Mouse (Mus musculus) forebrain, embryonic 10.5 days (tissue): Measurements from ENCODE around the gene Gnat2. TPM values are rescaled to one million over a fixed set of nuclear protein-coding genes. Genes with fewer than 3 reads are reported as not detected.

ENCODE experiments used
- DNase-seq: peaks from one replicate; pipeline ENCODE4 v3.0.0-alpha.2; 2017; ENCODE audit warnings: low spot score; ENCODE audit errors: extremely low spot score
- H3K27ac ChIP-seq: fragments of 300-500 bp; sonication (generic); 2 replicates; pipeline ENCODE4 v1.5.1; 2016; ENCODE audit warnings: mild to moderate bottlenecking
- H3K27me3 ChIP-seq: fragments of 300-500 bp; sonication (generic); 2 replicates; pipeline ENCODE4 v1.6.1; 2016; ENCODE audit warnings: mild to moderate bottlenecking; ENCODE audit not compliant: poor library complexity, severe bottlenecking
- H3K36me3 ChIP-seq: fragments of 300-500 bp; sonication (generic); replicated peaks from 2 replicates; pipeline ENCODE4 v1.6.1; 2016; ENCODE audit warnings: mild to moderate bottlenecking, moderate library complexity
- H3K4me1 ChIP-seq: fragments of 300-500 bp; sonication (generic); 2 replicates; pipeline ENCODE4 v1.6.1; 2016
- H3K4me3 ChIP-seq: fragments of 300-500 bp; sonication (generic); 2 replicates; pipeline ENCODE4 v1.5.1; 2016; ENCODE audit warnings: mild to moderate bottlenecking, moderate library complexity
- H3K9me3 ChIP-seq: fragments of 300-500 bp; sonication (generic); 2 replicates; pipeline ENCODE4 v1.6.1; 2016; ENCODE audit warnings: mild to moderate bottlenecking, moderate library complexity
- WGBS: fragments of 180-500 bp; shearing (Covaris S2); methylation state at CpG from one replicate; pipeline ENCODE4 v1.1.7; 2016; 5-methylcytosine and 5-hydroxymethylcytosine counted together
- polyA plus RNA-seq: library from polyadenylated mRNA; unstranded; fragments of >200 nt; fragmentation: Nextera tagmentation; extraction: Ambion mirVana; gene quantifications from 2 replicates; pipeline ENCODE4 v1.2.1, GENCODE M21; 2016

The Gnat2 gene
- polyA plus RNA-seq, 1 experiment from 2014 or later: 1.4 TPM

DNA sequence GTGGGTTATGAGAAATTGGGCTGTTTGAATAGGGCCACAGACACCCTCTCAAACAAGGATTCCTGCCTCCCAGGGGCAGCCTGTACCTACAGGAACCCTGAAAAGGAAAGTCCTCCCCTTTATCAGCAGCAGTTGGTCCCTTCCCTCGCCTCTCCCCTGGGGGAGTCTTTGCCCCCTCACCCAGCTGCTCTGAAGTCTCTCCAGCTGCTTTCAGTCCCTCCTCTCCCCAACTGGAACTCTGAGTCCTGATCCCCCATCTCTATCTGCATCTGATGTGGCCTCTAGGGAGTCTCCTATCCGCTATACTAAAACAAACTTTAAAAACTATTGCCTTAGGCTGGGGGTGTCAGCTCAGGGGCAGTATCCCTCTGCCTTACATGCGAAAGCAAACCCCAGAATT lies 5.3 kb upstream of the Gnat2 start:
- H3K4me3 ChIP-seq: peak overlapping the region; percentile 85
- peaks cover 2% of the 10 kb centered on the region; the same call in 1 of the 2 replicates for H3K27me3 ChIP-seq
- no peaks in the 10 kb centered on the region for H3K36me3 ChIP-seq
- 77% methylated on average over 3 of the region's 3 CpGs for WGBS
- no peaks in the 10 kb centered on the region for H3K9me3 ChIP-seq
- H3K27ac ChIP-seq: peak overlapping the region; percentile 92
- DNase-seq: no peak
- H3K4me1 ChIP-seq: peaks cover 73% of the 10 kb centered on the region

DNA sequence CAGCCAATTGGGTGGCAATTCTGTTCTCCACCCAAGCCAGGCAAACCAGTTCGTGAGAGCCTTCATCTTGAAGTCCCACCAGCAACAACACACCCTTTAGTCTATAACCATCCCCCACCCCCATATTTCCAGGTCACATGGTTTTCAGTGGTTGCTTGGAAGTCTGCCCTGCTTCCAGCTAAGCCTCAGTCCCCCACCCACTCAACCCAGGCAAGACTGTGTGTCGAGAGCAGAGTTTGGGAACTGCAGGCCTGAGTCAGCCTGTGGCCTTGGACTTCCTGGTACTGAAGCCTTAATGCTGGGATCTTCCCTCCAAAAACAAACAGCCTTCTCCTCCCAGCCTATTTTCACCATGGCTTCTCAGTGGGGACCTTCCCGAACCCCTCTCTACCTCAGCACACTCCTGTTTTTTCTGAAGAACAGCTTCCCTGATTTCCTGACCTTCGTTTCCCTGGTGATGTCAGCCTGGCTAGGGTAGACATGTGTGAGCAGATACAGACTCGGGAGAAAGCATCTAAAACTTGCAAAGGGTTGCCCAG lies 3.7 kb upstream of the Gnat2 start:
- Histone ChIP-seq H3K4me3 (no peak overlapping the region), H3K27ac (no peak overlapping the region), H3K36me3 (no peaks in the 10 kb centered on the region), H3K27me3 (peaks cover 10% of the 10 kb centered on the region; the same call in 1 of the 2 replicates), H3K4me1 (peaks cover 66% of the 10 kb centered on the region), H3K9me3 (no peaks in the 10 kb centered on the region)
- DNase-seq: no peak
- WGBS: 58% methylated on average over 5 of the region's 5 CpGs

DNA sequence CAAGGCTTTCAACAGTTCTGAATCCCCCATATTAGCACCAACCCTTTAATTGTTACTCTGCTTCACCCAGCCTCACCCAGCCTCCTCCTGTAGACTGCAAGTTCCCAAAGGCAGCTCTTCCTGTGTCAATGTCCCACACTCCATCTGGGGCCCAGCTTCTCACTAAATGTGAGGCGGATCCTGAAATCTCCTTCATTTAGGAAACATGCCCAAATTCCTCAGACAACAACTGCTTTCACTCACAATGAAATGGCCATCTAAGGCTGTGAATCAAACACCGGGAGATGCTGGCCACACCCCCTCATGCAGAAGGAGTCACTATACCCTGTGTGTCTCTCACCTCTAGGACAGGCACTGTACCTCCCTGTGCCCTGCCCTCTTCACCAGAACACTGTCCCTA lies 2.7 kb upstream of the Gnat2 start:
- no peaks in the 10 kb centered on the region for H3K36me3 ChIP-seq
- H3K27ac ChIP-seq: no peak overlapping the region
- no peak overlapping the region for H3K4me3 ChIP-seq
- DNase-seq: no peak
- no peaks in the 10 kb centered on the region for H3K9me3 ChIP-seq
- H3K27me3 ChIP-seq: peaks cover 10% of the 10 kb centered on the region; the same call in 1 of the 2 replicates
- WGBS: 34% methylated on average over 2 of the region's 2 CpGs
- peaks cover 56% of the 10 kb centered on the region for H3K4me1 ChIP-seq

DNA sequence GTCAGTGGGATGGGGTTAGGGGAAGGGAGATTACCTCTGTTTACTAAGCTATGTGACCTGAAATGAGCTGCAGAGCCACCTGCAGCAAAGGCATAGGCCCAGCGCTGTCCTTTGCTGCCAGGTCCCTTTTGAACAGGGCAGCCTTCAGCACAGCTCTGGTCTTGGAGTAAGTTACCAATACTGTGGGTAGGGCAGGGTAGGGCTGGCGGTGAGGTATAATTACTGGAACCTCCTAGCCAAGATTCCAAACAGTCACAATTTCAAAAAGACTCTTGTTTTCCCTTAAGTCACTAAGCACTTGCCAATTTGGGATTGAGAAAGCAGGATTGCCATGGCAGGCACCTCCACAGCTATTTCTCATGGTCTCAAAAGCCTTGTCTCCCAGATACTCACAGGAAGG lies 2.0 kb upstream of the Gnat2 start:
- H3K27me3 ChIP-seq: peaks cover 10% of the 10 kb centered on the region; the same call in 1 of the 2 replicates
- H3K4me3 ChIP-seq: no peak overlapping the region
- H3K9me3 ChIP-seq: no peaks in the 10 kb centered on the region
- DNase-seq: no peak
- 76% methylated on average over 2 of the region's 2 CpGs for WGBS
- H3K4me1 ChIP-seq: peaks cover 49% of the 10 kb centered on the region
- H3K36me3 ChIP-seq: no peaks in the 10 kb centered on the region
- H3K27ac ChIP-seq: no peak overlapping the region

DNA sequence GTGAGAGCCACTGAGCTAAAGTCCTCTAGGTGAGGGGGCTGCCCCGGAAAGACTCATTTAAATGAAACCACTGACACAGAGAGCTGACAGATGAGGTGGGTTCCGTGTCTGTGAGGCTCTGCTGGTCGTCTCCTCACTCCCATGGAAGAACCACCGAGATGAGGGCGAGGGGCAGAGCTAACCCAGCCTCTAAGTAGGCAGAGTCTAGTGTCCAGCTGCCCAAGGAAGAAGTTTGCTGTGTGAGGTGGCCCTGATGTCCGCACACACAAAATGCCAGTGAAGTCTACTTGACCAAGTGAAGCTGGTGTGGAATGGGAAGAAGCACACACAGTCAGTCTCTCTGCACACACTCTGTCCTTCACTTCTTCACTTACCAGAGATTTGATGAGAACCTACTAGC lies 559 bp upstream of the Gnat2 start:
- Histone ChIP-seq H3K9me3 (no peaks in the 10 kb centered on the region), H3K4me3 (no peak overlapping the region), H3K27me3 (peaks cover 10% of the 10 kb centered on the region; the same call in 1 of the 2 replicates), H3K27ac (no peak overlapping the region), H3K4me1 (peaks cover 35% of the 10 kb centered on the region), H3K36me3 (no peaks in the 10 kb centered on the region)
- 78% methylated on average over 6 of the region's 6 CpGs for WGBS
- DNase-seq: no peak

DNA sequence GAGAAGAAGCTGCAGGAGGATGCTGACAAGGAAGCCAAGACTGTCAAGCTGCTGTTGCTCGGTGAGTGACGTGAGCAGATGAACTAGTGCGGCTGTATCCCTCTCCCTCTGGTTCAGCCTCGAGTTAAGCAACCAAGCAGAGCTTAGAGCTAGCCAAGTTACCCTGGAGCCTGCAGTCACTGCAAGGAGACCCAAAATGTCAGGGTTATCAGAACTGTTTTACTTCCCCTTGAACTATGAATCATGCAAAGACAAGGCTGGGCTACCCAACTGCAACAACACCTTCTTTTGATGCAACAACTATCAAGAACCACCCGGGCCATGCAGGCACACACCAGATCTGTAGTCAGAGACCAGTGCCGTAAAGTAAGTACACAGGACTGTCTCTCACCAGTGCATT lies 717 bp downstream of the Gnat2 start:
- no peak for DNase-seq
- no peak overlapping the region for H3K27ac ChIP-seq
- peaks cover 10% of the 10 kb centered on the region; the same call in 1 of the 2 replicates for H3K27me3 ChIP-seq
- H3K4me3 ChIP-seq: no peak overlapping the region
- H3K36me3 ChIP-seq: no peaks in the 10 kb centered on the region
- H3K9me3 ChIP-seq: no peaks in the 10 kb centered on the region
- 57% methylated on average over 6 of the region's 6 CpGs for WGBS
- peaks cover 28% of the 10 kb centered on the region for H3K4me1 ChIP-seq

DNA sequence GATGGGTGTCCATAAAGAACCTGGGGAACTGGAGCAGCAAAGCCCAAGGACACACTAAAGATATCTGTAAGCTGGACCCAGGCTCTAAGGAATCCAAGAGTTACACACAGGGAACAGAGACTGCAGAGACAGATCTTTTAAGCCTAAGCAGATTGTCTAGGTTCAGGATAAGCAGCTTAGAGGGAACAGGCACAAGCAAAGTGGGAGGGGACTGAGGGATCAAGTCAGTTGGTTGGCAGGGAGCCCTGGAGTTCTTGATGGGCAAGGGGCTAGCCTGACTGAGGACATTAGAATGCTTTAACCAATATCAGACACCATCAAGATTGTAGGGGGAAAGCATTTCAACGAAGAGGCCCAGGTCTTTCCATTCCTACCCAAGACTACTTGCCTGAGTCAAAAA lies 1.6 kb downstream of the Gnat2 start:
- Histone ChIP-seq H3K27me3 (peaks cover 10% of the 10 kb centered on the region; the same call in 1 of the 2 replicates), H3K36me3 (no peaks in the 10 kb centered on the region), H3K9me3 (no peaks in the 10 kb centered on the region), H3K27ac (no peak overlapping the region), H3K4me3 (no peak overlapping the region), H3K4me1 (peaks cover 19% of the 10 kb centered on the region)
- DNase-seq: no peak
- WGBS: 82% methylated on average over 1 of the region's 1 CpGs

DNA sequence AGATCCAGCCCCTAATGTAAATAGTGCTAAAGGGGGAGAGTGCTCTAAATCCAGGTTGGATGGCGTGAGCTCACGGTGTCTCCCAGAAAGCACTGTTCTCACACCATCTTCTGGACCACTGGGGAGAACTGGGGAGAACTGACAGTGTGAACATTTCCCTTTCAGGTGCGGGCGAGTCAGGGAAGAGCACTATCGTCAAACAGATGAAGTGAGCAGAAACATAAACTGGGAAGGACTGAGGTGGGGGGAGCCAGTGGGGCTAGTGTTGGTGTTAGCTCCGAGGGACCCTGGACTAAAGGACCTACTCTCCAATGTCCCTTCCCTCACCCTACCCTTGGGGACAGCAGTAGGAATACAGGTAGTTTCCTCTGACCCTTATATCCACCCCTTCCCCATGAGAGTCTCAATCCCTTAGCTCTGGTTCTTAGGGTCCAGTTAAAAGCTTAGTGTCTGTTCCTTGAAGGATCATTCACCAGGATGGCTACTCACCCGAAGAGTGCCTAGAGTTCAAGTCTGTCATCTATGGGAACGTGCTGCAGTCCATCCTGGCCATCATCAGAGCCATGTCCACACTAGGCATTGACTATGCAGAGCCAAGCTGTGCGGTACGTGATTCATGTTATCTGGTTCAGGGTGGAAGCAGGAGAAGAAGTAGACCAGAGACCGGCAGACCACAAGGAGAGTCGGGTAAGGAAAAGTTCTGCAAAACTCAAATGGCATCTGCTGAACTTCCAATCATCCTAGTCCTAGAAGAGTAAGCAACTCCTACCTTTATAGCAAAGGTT lies 2.6 kb downstream of the Gnat2 start:
- Histone ChIP-seq H3K27me3 (peaks cover 10% of the 10 kb centered on the region; the same call in 1 of the 2 replicates), H3K36me3 (no peaks in the 10 kb centered on the region), H3K4me1 (peaks cover 9% of the 10 kb centered on the region; the same call in 1 of the 2 replicates), H3K9me3 (no peaks in the 10 kb centered on the region), H3K27ac (no peak overlapping the region), H3K4me3 (no peak overlapping the region)
- WGBS: 92% methylated on average over 12 of the region's 12 CpGs
- DNase-seq: no peak

DNA sequence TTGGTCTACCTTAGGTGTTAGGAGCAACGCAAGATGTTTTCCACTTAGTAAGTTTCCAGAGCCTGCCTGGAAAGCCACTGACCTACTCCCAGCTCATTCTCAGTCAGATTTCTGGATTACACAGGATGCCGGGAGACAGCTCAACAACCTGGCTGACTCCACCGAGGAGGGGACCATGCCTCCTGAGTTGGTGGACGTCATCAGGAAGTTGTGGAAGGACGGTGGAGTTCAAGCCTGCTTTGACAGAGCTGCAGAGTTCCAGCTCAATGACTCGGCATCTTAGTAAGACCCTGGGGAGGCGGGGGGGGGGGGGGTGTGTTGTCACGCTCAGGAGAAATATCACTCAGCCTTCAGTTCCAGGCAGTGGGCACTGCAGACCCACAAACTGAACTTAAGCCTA lies 3.6 kb downstream of the Gnat2 start:
- Histone ChIP-seq H3K4me3 (no peak overlapping the region), H3K27ac (peak overlapping the region; percentile 44; the same call in 1 of the 2 replicates), H3K36me3 (no peaks in the 10 kb centered on the region), H3K4me1 (peaks cover 9% of the 10 kb centered on the region; the same call in 1 of the 2 replicates), H3K9me3 (no peaks in the 10 kb centered on the region), H3K27me3 (peaks cover 10% of the 10 kb centered on the region; the same call in 1 of the 2 replicates)
- DNase-seq: no peak
- 82% methylated on average over 8 of the region's 8 CpGs for WGBS

DNA sequence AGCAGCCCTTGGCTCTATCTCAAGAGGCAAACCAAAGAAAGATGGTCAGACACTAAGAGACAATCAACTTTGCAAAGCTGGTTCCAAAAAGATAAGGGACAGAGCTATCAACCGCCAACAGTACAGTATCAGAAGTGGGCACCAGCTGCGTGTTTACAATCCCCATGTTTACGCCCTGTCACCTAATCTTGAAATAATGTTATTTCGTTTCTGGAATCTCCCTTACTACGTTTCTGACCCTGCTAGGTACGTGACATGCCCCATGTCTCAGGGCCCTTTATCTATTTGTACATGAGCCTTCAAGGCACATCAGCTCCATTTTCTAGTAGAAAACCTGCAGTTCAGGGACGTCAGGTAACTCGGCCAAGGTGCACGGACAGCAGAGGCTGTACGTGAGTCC lies 4.1 kb downstream of the Gnat2 start:
- DNase-seq: no peak
- Histone ChIP-seq H3K9me3 (no peaks in the 10 kb centered on the region), H3K36me3 (no peaks in the 10 kb centered on the region), H3K27ac (peak overlapping the region; percentile 44; the same call in 1 of the 2 replicates), H3K27me3 (peaks cover 10% of the 10 kb centered on the region; the same call in 1 of the 2 replicates), H3K4me1 (peaks cover 9% of the 10 kb centered on the region; the same call in 1 of the 2 replicates), H3K4me3 (no peak overlapping the region)
- 89% methylated on average over 10 of the region's 10 CpGs for WGBS

DNA sequence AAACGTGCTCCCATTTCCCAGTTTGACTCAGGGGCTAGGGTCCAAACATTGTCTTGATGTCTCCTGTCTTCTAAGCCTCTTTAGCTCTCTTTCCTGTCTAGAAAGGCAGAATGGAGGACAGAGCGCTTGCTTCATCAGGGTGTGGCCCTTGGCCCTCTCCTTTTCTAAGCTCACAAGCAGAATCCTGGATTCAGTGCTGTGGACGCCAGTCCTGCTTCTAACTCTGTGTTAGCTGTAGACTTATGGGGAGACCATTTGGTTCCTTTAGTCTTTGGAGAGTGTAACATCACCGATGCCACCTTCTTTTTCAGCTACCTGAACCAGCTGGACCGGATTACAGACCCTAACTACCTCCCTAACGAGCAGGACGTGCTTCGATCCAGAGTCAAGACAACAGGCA lies 5.1 kb downstream of the Gnat2 start:
- WGBS: 82% methylated on average over 8 of the region's 8 CpGs
- no peak overlapping the region for H3K4me3 ChIP-seq

DNA sequence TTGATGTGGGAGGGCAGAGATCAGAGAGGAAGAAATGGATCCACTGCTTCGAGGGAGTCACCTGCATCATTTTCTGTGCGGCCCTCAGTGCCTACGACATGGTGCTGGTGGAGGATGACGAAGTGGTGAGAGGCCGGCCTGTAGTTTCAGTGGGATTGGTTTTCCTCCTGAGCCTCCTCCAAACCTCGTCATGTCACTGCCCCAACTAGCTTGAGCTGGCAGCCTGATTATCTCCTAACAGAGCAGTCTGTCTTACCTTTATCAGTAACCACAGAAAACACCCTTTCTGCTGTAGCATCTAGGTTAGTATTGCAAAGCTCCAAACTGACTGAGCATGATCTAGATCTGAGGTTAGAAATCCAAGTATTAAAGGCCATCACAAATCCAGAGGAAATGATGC lies 5.7 kb downstream of the Gnat2 start:
- H3K36me3 ChIP-seq: no peaks in the 10 kb centered on the region
- H3K27ac ChIP-seq: no peak overlapping the region
- peaks cover 3% of the 10 kb centered on the region; the same call in 1 of the 2 replicates for H3K4me1 ChIP-seq
- WGBS: 88% methylated on average over 6 of the region's 6 CpGs
- no peaks in the 10 kb centered on the region for H3K9me3 ChIP-seq
- H3K4me3 ChIP-seq: no peak overlapping the region
- DNase-seq: no peak
- peaks cover 3% of the 10 kb centered on the region; the same call in 1 of the 2 replicates for H3K27me3 ChIP-seq

More for the DNA sequence above, 5.1 kb downstream of the Gnat2 start:
- Histone ChIP-seq H3K4me1 (peaks cover 9% of the 10 kb centered on the region; the same call in 1 of the 2 replicates), H3K27me3 (peaks cover 7% of the 10 kb centered on the region; the same call in 1 of the 2 replicates), H3K27ac (no peak overlapping the region), H3K36me3 (no peaks in the 10 kb centered on the region), H3K9me3 (no peaks in the 10 kb centered on the region)
- no peak for DNase-seq

DNA sequence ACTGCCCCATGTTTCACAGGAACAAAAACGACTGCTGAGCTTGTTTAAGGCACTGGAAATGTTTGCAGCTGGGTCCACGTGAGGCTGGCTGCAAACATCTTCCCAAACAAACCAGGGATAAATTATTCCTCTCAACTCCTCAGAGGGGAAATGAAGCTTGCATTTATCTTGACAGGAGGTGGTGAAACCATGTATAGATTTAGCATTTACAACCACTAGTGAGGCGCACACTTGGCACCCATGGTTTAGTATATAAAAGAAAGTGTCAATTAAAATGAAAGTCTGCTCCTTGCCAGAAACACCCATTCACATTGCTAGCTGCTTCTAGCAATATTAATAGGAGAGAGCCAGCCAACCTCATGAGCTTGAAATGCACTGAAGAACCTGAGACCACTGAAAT lies 9.0 kb downstream of the Gnat2 start:
- H3K9me3 ChIP-seq: no peaks in the 10 kb centered on the region
- no peaks in the 10 kb centered on the region for H3K4me1 ChIP-seq
- 68% methylated on average over 3 of the region's 3 CpGs for WGBS
- no peak for DNase-seq
- H3K27ac ChIP-seq: no peak overlapping the region
- H3K4me3 ChIP-seq: no peak overlapping the region
- no peaks in the 10 kb centered on the region for H3K27me3 ChIP-seq
- peaks cover 11% of the 10 kb centered on the region for H3K36me3 ChIP-seq
